Mouse (Mus musculus) CH12.LX (cell line): Measurements from ENCODE around the gene Hexim2.

Experiments used
- CTCF ChIP-seq, 2 experiments: IDR thresholded peaks in 1 of 2; conservative IDR thresholded peaks in 1 of 2; 2 replicates each; pipeline ENCODE4 v1.5.1; 2011 to 2012; ENCODE audit warnings: low read depth in 2 of 2, low read length in 2 of 2, improper control_type of control experiment in 1 of 2, inconsistent platforms in 1 of 2, mild to moderate bottlenecking in 1 of 2, moderate library complexity in 1 of 2
- ELF1 ChIP-seq: IDR thresholded peaks from 2 replicates; pipeline ENCODE4 v1.6.1; 2014; ENCODE audit warnings: low read depth, mild to moderate bottlenecking, inconsistent platforms, low read length, improper control_type of control experiment
- IRF4 ChIP-seq: IDR thresholded peaks from 2 replicates; pipeline ENCODE4 v1.6.1; 2014; ENCODE audit warnings: low read depth, mild to moderate bottlenecking, inconsistent platforms, low read length, improper control_type of control experiment
- MAZ ChIP-seq: IDR thresholded peaks from 2 replicates; pipeline ENCODE4 v1.6.1; 2012; ENCODE audit warnings: low read depth, mild to moderate bottlenecking, inconsistent platforms, low read length, improper control_type of control experiment, moderate library complexity
- MEF2A ChIP-seq: IDR thresholded peaks from 2 replicates; pipeline ENCODE4 v1.6.1; 2014; ENCODE audit warnings: low read depth, mild to moderate bottlenecking, inconsistent platforms, low read length, improper control_type of control experiment, borderline replicate concordance
- NRF1 ChIP-seq: IDR thresholded peaks from 2 replicates; pipeline ENCODE4 v1.6.1; 2014; ENCODE audit warnings: low read depth, mild to moderate bottlenecking, inconsistent platforms, low read length, improper control_type of control experiment, moderate library complexity
- POLR2A ChIP-seq: IDR thresholded peaks from 2 replicates; pipeline ENCODE4 v1.6.1; 2011; ENCODE audit warnings: low read depth, mild to moderate bottlenecking, improper control_type of control experiment, low read length
- UBTF ChIP-seq: IDR thresholded peaks from 2 replicates; pipeline ENCODE4 v1.6.1; 2012; ENCODE audit warnings: low read depth, mild to moderate bottlenecking, inconsistent platforms, low read length, improper control_type of control experiment, moderate library complexity
- ZMIZ1 ChIP-seq: IDR thresholded peaks from 2 replicates; pipeline ENCODE4 v1.6.1; 2012; ENCODE audit warnings: low read depth, mild to moderate bottlenecking, inconsistent platforms, low read length, improper control_type of control experiment
- ZNF384 ChIP-seq: IDR thresholded peaks from 2 replicates; pipeline ENCODE4 v1.6.1; 2012; ENCODE audit warnings: low read depth, low read length, improper control_type of control experiment, inconsistent platforms

DNA sequence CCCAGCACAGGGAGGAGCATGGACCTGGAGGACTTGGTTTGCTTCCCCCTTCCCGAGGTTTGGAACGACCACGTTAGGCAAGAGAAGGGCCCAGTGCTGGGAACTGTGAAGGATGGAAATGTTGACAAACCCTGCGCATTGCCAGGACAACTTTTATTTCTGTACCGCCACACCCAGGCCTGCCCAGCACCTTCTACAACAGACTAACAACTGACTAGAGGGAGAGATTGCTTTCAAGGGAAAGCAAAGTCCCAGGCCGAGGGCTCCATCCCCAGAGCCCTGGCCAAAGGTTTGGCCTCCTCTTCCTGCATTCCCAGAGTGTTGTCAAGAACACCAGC lies 8.5 kb downstream of the Hexim2 start:
- TF ChIP-seq UBTF (no peak), CTCF (conservative IDR thresholded peaks at IDR 0.05 in 1 of 2, IDR thresholded peaks at IDR 0.05 in 1 of 2; ENCODE audit: low read depth in 2 of 2, low read length in 2 of 2) (no peak), NRF1 (no peak), ELF1 (no peak), IRF4 (no peak), MAZ (no peak), MEF2A (no peak), ZNF384 (no peak), POLR2A (no peak), ZMIZ1 (no peak)
